In genomic region chr6:124413770-124414149, GRCm38 (mm10) we compare ENCODE assay signal across 9 mouse cellular contexts. TPM values are rescaled to one million over a fixed set of nuclear protein-coding genes. Genes with fewer than 3 reads are reported as not detected.
DNase-seq lines count a peak whose midpoint lies in the region; ATAC-seq and TF ChIP-seq lines count a peak whose summit lies in the region.
"Had no signal": no experiment of that assay in that cellular context is flagged by ENCODE, and none has a peak within 500 bp of the region (broad histone marks: within the 10 kb centered on the region; RNA-seq: fewer than 3 reads in every experiment).

No protein-coding gene starts in this region.

- no peaks in the 10 kb centered on the region for H3K9me3 ChIP-seq in intestine, postnatal 0 days (ENCODE audit: control insufficient read depth)
- H3K9me3 ChIP-seq in neural tube, embryonic 12.5 days: no peaks in the 10 kb centered on the region

- peaks cover 12% of the 10 kb centered on the region for H3K36me3 ChIP-seq in intestine, postnatal 0 days (ENCODE audit: control insufficient read depth, insufficient read depth)
- H3K36me3 ChIP-seq in neural tube, embryonic 12.5 days: peaks cover 14% of the 10 kb centered on the region

- no peak for TF ChIP-seq POLR2A in lung, adult 2 months (IDR thresholded peaks at IDR 0.05; ENCODE audit: borderline replicate concordance, extremely low read depth, low read depth, low read length)
- no peak for TF ChIP-seq POLR2A in embryonic fibroblast, embryonic 13.5 days (IDR thresholded peaks at IDR 0.05; ENCODE audit: low read depth, low read length)

- DNase-seq in lung, adult 2 months: no peak
- DNase-seq in lung, adult 18-20 months: no peak
- DNase-seq in adrenal gland, postnatal 4 days (ENCODE audit: low spot score in 2 of 2): no peak
- no peak for DNase-seq in adipocyte (ENCODE audit: low spot score)
- no peak for DNase-seq in frontal cortex, postnatal 10 days (ENCODE audit: low spot score in 2 of 2)
- DNase-seq: gastrocnemius, postnatal 25 days had no signal

- H3K4me1 ChIP-seq in lung, adult 2 months (ENCODE audit: control insufficient read depth, insufficient read depth, low read length): peaks cover 2% of the 10 kb centered on the region; the same call in 1 of the 2 replicates
- peaks cover 4% of the 10 kb centered on the region; the same call in 1 of the 2 replicates for H3K4me1 ChIP-seq in embryonic fibroblast, embryonic 13.5 days (ENCODE audit: control insufficient read depth, insufficient read depth, low read length)
- 0 out of 2 replicates have a peak, but pooled peaks cover 3% of the 10 kb centered on the region for H3K4me1 ChIP-seq in intestine, postnatal 0 days (replicated peaks; ENCODE audit: control insufficient read depth, insufficient read depth, low read length)
- H3K4me1 ChIP-seq in neural tube, embryonic 12.5 days: peaks cover 13% of the 10 kb centered on the region

- TF ChIP-seq CTCF in lung, adult 2 months (IDR thresholded peaks at IDR 0.05; ENCODE audit: insufficient read depth, low read length): no peak
- no peak for TF ChIP-seq CTCF in embryonic fibroblast, embryonic 13.5 days (IDR thresholded peaks at IDR 0.05; ENCODE audit: borderline replicate concordance, insufficient read depth, low read length)
- no peak for TF ChIP-seq CTCF in intestine, postnatal 0 days (IDR thresholded peaks at IDR 0.05; ENCODE audit: low read depth)

- H3K9ac ChIP-seq in intestine, postnatal 0 days (ENCODE audit: low read depth, low read length): peak overlapping the region; percentile 89
- peak overlapping the region; percentile 88; the same call in 1 of the 2 replicates for H3K9ac ChIP-seq in neural tube, embryonic 12.5 days

- no peak overlapping the region; the same call in 1 of the 2 replicates for H3K27ac ChIP-seq in embryonic fibroblast, embryonic 13.5 days (ENCODE audit: insufficient read depth, low read length)
- no peak overlapping the region for H3K27ac ChIP-seq in intestine, postnatal 0 days (ENCODE audit: low read depth, low read length)
- H3K27ac ChIP-seq in neural tube, embryonic 12.5 days: no peak overlapping the region; the same call in 1 of the 2 replicates

- H3K27me3 ChIP-seq in intestine, postnatal 0 days (replicated peaks; ENCODE audit: control insufficient read depth, insufficient read depth, low read length): no peaks in the 10 kb centered on the region
- H3K27me3 ChIP-seq in neural tube, embryonic 12.5 days (replicated peaks): no peaks in the 10 kb centered on the region

- H3K4me2 ChIP-seq in intestine, postnatal 0 days (replicated peaks; ENCODE audit: low read depth): peak overlapping the region; percentile 86
- H3K4me2 ChIP-seq in neural tube, embryonic 12.5 days (replicated peaks): peak overlapping the region; percentile 70

- ATAC-seq in intestine, postnatal 0 days: no peak
- no peak for ATAC-seq in neural tube, embryonic 12.5 days (ENCODE audit: low FRiP score, low read depth)

- H3K4me3 ChIP-seq in lung, adult 2 months (replicated peaks; ENCODE audit: extremely low read depth, low read depth, low read length): peak overlapping the region; percentile 91
- H3K4me3 ChIP-seq in embryonic fibroblast, embryonic 13.5 days (ENCODE audit: insufficient read depth, low read length): peak overlapping the region; percentile 84
- peak overlapping the region; percentile 91 for H3K4me3 ChIP-seq in intestine, postnatal 0 days (ENCODE audit: low read depth, low read length)
- peak overlapping the region; percentile 95 for H3K4me3 ChIP-seq in neural tube, embryonic 12.5 days

- 48% methylated on average over 3 of the region's 3 CpGs for WGBS in lung, adult 2 months
- whole genome bisulfite sequencing in intestine, postnatal 0 days: 60% methylated on average over 3 of the region's 3 CpGs
- 75% methylated on average over 3 of the region's 3 CpGs for WGBS in neural tube, embryonic 12.5 days

RNA-seq across cellular contexts. Expression of gene Pex5, which starts 1.1 kb away (rescaled TPM):
- polyA plus RNA-seq in lung, adult 2 months (2012; rRNA removed): 24.2 and 31.2 TPM in 2 replicates
- polyA plus RNA-seq in embryonic fibroblast, embryonic 13.5 days (2011; ENCODE audit: insufficient read length, low read depth, missing spikeins): 36.1 and 40.0 TPM in 2 replicates
- polyA plus RNA-seq in intestine, postnatal 0 days (2015; fragmentation: Nextera tagmentation; extraction: Ambion mirVana): 30.1 and 33.6 TPM in 2 replicates
- polyA plus RNA-seq in neural tube, embryonic 12.5 days (2016; fragmentation: Nextera tagmentation; extraction: Ambion mirVana): 69.4 and 70.3 TPM in 2 replicates
- 10 to 100 TPM; 82.1 to 88.3 TPM for total RNA-seq in adrenal gland, postnatal 4 days (2021)

RNA-seq across cellular contexts. Expression of gene Clstn3, which starts 50.8 kb away (rescaled TPM):
- polyA plus RNA-seq in lung, adult 2 months (2012; rRNA removed): 3.2 and 9.1 TPM in 2 replicates
- polyA plus RNA-seq in embryonic fibroblast, embryonic 13.5 days (2011; ENCODE audit: insufficient read length, low read depth, missing spikeins): 0.38 and 0.44 TPM in 2 replicates
- polyA plus RNA-seq in intestine, postnatal 0 days (2015; fragmentation: Nextera tagmentation; extraction: Ambion mirVana): 2.7 and 3.4 TPM in 2 replicates
- 39.7 and 41.2 TPM in 2 replicates for polyA plus RNA-seq in neural tube, embryonic 12.5 days (2016; fragmentation: Nextera tagmentation; extraction: Ambion mirVana)
- 10 to 100 TPM; 33.9 to 35.3 TPM for total RNA-seq in adrenal gland, postnatal 4 days (2021)
